Mouse (Mus musculus) R1 (cell line): ENCODE measurements around the gene Med9.

Experiments
- DNase-seq: peaks from one replicate; pipeline ENCODE4 v3.0.0-alpha.2; 2018; ENCODE audit warnings: low read depth, low spot score

Med9 gene

GRCm38 (mm10) chr11:59994318-59994717 lies 46.3 kb downstream of the Med9 start:
- no peak for DNase-seq

GRCm38 (mm10) chr11:60001231-60001980 lies 53.4 kb downstream of the Med9 start:
- peak; percentile 67 for DNase-seq

GRCm38 (mm10) chr11:60003811-60004210 lies 55.8 kb downstream of the Med9 start:
- no peak for DNase-seq

- no peak for DNase-seq
Observed at GRCm38 (mm10) chr11:60004716-60005115, 56.7 kb downstream of the Med9 start.

GRCm38 (mm10) chr11:60005866-60006265 lies 57.9 kb downstream of the Med9 start:
- DNase-seq: no peak

GRCm38 (mm10) chr11:60009451-60009850 lies 61.4 kb downstream of the Med9 start:
- no peak for DNase-seq

GRCm38 (mm10) chr11:60011516-60011915 lies 63.5 kb downstream of the Med9 start:
- no peak for DNase-seq
